Mouse (Mus musculus) c-Kit-positive CD71-positive TER-119-positive erythroid progenitor cells, embryonic 14.5 days (primary cell): Measurements from ENCODE around the gene Hip1.
A peak's percentile ranks its signal among the peaks of the same experiment; 100 is the strongest.
"Not testable (repeated sequence)": the region's sequence is repeated elsewhere in the genome, so short reads cannot be mapped to it uniquely, and the experiment has no call there.

Experiments
- DNase-seq: peaks from one replicate; pipeline ENCODE4 v3.0.0-alpha.2; 2013; ENCODE audit warnings: low spot score

The Hip1 gene

GRCm38 (mm10) chr5:135442430-135442829 is 102.5 kb downstream of the Hip1 start:
- DNase-seq: no peak

GRCm38 (mm10) chr5:135435039-135435438 is 109.9 kb downstream of the Hip1 start:
- DNase-seq: no peak

DNA sequence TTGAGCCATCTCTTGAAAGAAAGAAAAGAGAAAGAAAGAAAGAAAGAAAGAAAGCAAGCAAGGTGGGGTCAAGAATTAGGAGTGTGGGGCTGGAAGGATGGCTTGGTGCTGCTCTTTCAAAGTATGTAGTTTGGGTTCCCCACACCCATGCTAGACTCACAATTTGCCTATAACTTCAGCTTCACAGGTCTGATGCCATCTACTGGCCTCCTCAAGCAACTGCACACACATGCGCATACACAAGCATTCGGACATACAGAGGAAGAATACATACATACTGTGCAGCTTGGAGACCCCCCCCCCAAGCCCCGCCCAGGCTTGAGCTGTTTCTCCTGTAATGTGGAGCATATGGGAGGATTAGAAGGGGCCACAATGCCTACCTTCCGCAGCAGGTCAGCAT is 111.1 kb downstream of the Hip1 start:
- no peak for DNase-seq

GRCm38 (mm10) chr5:135431111-135431510 is 113.8 kb downstream of the Hip1 start:
- DNase-seq: no peak

DNA sequence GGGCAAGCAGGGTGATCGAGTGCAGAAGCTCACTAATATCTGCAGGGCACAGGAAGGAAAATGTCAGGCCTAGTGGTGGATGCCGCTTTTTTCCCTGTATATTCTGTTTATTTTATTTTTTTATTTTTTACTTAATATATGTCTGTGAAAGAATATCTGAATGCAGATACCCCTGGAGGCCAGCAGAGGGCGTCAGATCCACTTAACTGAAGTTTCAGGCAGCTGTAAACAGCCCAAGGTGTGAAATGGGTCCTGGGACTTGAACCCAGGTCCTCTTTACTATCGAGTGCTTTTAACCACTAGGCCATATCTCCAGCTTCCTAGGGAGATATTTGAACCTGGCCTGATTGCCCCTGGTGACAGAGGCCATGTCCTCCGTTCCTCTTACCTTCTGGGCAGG is 116.1 kb downstream of the Hip1 start:
- DNase-seq: no peak

DNA sequence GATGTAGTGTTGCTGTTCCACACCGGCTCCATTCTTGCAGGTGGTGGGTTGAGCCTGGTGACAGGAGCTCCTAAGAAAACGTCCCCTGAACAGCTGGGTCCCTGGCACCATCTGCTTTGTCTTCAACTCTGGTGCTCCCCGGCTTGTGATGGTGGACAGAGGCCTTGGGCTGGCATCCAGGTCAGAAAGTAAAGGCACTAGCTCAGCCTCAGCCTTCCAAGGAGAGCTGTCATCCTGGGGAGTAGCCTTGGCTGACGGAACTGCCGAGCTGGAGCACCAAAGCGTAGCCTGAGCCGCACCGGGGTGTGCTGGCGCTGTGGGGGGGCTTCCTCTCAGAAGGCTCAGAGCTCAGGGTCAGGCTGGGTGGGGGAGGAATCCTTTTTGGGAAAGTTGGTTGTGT is 134.7 kb downstream of the Hip1 start:
- DNase-seq: no peak

DNA sequence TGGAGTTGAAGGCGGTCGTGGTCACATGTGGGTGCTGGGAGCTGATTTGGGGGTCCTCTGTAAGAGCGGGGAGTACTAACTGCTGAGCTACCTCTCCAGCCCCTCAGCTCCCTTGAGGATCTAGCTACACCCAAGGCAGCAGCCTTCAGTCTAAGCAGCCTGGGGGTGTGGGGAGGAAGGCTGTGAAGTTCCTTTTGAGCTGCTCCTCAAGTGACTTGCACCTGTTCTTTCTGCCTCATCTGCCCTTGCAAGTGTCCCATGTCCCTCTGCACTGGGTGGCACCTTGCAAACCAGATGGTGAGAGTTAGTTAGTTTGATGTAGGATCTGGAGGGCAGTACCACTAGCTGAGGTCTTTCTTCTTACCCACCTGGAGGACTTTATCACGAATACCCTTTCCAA is 136.8 kb downstream of the Hip1 start:
- DNase-seq: no peak

DNA sequence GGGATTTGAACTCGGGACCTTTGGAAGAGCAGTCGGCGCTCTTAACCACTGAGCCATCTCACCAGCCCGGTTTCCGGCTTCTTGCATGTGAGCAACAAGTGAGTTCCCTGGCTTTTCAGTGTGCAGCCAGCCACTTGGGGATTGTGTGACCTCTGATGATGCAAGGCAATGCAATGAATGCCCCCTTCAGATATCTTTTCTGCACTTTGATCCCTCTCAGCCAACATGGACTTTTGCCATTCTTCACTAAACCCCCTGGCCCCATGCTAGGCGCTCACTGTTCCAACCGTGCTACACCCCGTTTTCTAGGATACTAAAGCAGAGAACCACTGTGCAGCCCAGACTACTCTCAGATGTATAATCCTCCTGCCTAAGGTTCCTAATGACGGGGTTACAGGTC is 139.5 kb downstream of the Hip1 start:
- DNase-seq: no peak

- DNase-seq: no peak
Observed at GRCm38 (mm10) chr5:135404623-135405022, 140.3 kb downstream of the Hip1 start.

DNA sequence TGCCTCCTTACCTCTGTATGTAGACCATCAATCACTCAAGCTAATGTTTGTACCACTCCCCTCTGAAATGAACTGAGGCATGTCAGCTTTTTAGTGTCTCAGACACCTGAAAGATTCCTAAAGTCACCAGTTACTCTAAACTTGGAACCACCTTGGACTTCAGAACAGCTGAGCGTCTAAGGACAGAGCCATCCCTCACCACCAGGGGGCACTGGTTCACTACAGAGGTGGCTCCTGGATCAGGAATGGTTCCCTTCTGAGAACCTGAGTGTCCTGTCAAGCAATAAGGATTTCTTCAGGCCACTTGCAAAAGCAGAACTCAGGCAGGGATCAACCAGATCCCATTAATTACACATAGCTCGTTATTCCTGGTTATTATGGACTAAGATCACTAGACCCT is 144.7 kb downstream of the Hip1 start:
- peak; percentile 68 for DNase-seq

- no peak for DNase-seq
Observed at GRCm38 (mm10) chr5:135399382-135399781, 145.5 kb downstream of the Hip1 start.

- DNase-seq: peak; percentile 69
Observed at GRCm38 (mm10) chr5:135395826-135396225, 149.1 kb downstream of the Hip1 start.

DNA sequence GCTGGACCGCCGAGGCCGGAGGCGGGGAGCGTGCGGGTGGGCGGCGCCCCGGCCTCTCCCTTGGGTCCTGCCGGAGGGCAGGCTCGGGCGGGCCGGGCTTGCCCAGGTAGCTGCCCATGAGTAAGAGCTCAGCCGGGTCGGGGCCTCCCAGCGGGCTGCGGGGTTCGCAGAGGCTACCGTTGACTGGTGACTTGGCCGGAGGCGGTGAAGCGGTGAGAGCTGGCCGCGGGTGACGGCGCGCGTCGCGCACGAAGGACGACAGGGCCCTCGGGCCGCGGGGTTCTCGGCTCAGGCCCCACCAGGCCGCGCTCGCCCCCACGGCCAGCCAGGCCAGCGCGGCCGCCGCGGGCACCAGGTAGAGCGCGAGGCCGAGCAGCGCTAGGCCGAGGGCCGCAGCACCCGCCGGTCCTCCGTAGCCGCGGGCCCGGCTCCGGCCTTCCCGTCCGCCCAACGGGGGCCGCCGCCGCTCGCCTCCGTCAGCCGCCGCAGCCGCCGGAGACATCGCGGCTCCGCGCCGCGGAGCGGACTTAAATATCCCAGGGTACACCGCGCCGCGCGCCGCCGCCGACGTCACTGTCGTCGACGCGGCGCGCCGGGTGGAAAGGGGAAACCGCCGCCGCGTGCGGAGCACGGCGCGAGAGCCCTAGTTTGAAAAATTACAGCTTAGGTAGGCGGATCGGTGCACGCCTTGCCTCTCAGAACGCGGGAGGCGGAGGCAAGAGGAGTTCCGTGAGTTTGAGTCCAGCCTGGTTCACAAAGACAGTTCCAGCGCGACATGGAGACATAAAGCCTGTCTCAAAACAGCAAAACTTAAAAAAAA is 150.7 kb downstream of the Hip1 start, which contains the start of gene Pom121:
Pom121 (minus strand) TSS at position 543 of the 820 bp plus-strand sequence.
- peak; percentile 82 for DNase-seq

- DNase-seq: no peak
Observed at GRCm38 (mm10) chr5:135383771-135384170, 161.1 kb downstream of the Hip1 start.

GRCm38 (mm10) chr5:135382746-135383145 is 162.2 kb downstream of the Hip1 start:
- DNase-seq: no peak

- no peak for DNase-seq
Observed at GRCm38 (mm10) chr5:135381356-135381925, 163.5 kb downstream of the Hip1 start.

GRCm38 (mm10) chr5:135380681-135381080 is 164.2 kb downstream of the Hip1 start:
- DNase-seq: no peak

- no peak for DNase-seq
Observed at GRCm38 (mm10) chr5:135376341-135376740, 168.6 kb downstream of the Hip1 start.

GRCm38 (mm10) chr5:135375167-135375566 is 169.8 kb downstream of the Hip1 start:
- no peak for DNase-seq

DNA sequence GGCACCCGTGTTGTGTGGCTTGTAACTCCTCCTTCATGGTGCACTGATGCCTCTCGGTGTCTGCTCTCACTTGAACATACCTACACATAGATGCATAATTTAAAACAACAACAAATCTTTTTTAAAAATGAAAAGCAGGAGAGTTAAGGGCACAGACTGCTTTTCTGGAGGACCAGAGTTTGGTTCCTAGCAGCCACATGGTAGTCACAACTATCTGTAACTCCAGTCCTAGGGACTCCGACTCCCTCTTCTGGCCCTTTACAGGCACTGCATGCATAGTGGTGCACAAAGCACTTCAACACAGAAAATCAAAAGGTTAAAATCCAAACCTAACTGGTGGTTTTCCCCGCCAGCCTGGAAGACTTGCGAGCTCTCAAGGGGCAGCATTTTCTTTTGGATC is 171.3 kb downstream of the Hip1 start:
- DNase-seq: no peak

DNA sequence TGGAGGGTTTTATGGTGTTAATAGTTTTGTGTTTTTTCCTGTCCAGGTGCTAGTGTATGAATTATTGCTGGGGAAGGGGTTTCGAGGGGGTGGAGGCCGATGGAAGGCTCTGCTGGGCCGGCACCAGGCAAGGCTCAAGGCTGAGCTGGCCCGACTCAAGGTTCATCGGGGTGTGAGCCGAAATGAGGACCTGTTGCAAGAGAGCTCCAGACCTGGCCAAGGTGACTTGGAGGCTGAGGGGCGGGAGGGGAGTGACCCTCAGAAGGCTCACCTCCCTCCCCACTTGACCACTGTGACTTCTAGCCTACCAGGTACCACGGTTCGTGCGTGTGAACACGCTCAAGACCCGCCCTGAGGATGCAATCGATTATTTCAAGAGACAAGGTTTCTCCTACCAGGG is 173.7 kb downstream of the Hip1 start:
- DNase-seq: no peak

DNA sequence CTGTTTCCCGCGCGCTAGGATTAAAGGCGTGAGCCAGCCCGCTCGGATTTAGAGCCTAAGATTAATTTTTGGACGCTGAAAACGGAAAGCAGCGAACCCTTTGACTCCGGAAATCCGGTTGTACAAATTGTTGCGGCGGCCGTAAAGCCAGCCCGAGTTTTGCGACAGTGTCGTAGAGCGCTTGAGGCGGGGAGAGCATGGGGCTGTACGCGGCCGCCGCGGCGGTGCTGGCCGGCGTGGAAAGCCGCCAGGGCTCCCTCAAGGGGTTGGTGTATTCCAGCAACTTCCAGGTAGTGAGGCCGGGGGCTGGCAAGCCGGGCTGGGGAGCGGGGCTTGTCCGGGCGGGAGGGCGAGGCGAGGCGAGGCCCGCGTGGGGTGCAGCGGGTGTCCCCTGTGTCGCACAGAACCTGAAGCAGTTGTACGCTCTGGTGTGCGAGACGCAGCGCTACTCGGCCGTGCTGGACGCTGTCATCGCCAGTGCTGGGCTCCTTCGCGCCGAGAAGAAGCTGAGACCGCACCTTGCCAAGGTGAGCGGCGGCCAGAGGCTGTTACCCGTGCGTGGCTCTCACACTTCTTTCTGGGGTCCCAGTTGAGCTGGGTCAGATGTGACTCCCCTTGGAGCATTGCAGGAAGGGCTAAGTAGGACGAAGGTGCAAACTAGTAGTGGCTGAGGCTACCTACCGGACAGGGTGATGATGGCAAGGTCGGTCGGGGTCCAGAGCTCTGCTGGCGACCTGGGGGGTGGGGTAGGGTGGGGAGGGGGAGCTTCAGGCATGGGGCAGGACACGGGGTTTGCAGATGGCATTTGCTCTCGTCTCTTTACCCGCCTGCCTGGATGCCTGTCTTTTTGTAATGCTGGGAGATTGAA is 174.9 kb downstream of the Hip1 start, which contains the start of gene Nsun5:
Nsun5 (plus strand) TSS at position 167 of the 868 bp plus-strand sequence.
- DNase-seq: peak; percentile 96

GRCm38 (mm10) chr5:135369196-135369595 is 175.7 kb downstream of the Hip1 start:
- not testable (repeated sequence) for DNase-seq
